Mouse (Mus musculus) limb, embryonic 13.5 days (tissue): ENCODE results near the gene Lyar. TPM values are rescaled to one million over a fixed set of nuclear protein-coding genes. Genes with fewer than 3 reads are reported as not detected.

Experiments
- polyA plus RNA-seq: library from polyadenylated mRNA; unstranded; fragments of >200 nt; fragmentation: Nextera tagmentation; extraction: Ambion mirVana; gene quantifications from 2 replicates; pipeline ENCODE4 v1.2.1, GENCODE M21; 2015

Lyar gene
- polyA plus RNA-seq, 1 experiment from 2014 or later, result 118 TPM

Other genes with a start within 250 kb of the Lyar start
- 64.5 and 69.3 TPM in 2 replicates for gene Stx18, start 181.7 kb upstream of the Lyar start, polyA plus RNA-seq
- 149 and 155 TPM in 2 replicates for gene Nsg1, start 60.6 kb upstream of the Lyar start, polyA plus RNA-seq
- gene Zbtb49, start within 50 bp of the Lyar start, polyA plus RNA-seq, result 18.4 and 18.7 TPM in 2 replicates
- gene Tmem128, start 39.7 kb downstream of the Lyar start, polyA plus RNA-seq, result 67.2 and 75.3 TPM in 2 replicates
- 0.06 and 0.14 TPM in 2 replicates for gene Otop1, start 55.5 kb downstream of the Lyar start, polyA plus RNA-seq
- gene Drd5, start 98.9 kb downstream of the Lyar start, polyA plus RNA-seq, result 0.04 TPM in 1 of 2 replicates, not detected in the other